Mouse (Mus musculus) cerebellum, adult 2 months (tissue): ENCODE results near the gene Sdr9c7. TPM values are rescaled to one million over a fixed set of nuclear protein-coding genes. Genes with fewer than 3 reads are reported as not detected.

Source experiments
- DNase-seq, 2 experiments: peaks; one replicate each; pipeline ENCODE4 v3.0.0; 2021
- H3K27ac ChIP-seq: fragments of 200-500 bp; 2 replicates; pipeline ENCODE4 v1.5.1; 2012; ENCODE audit warnings: low read length, control low read depth, inconsistent platforms; ENCODE audit not compliant: insufficient read depth
- H3K27me3 ChIP-seq: fragments of 200-500 bp; 2 replicates; pipeline ENCODE4 v1.6.1; 2012; ENCODE audit warnings: inconsistent platforms, mild to moderate bottlenecking, low read length, moderate library complexity; ENCODE audit not compliant: control insufficient read depth, insufficient read depth
- H3K4me1 ChIP-seq: fragments of 200-500 bp; 2 replicates; pipeline ENCODE4 v1.6.1; 2011; ENCODE audit warnings: low read length; ENCODE audit not compliant: control insufficient read depth, insufficient read depth
- H3K4me3 ChIP-seq: fragments of 200-500 bp; replicated peaks from 2 replicates; pipeline ENCODE3; 2011; ENCODE audit warnings: mild to moderate bottlenecking, low read depth, low read length, control low read depth; ENCODE audit not compliant: insufficient read depth
- CTCF ChIP-seq: fragments of 200-500 bp; IDR thresholded peaks from 2 replicates; pipeline ENCODE4 v1.5.1; 2011; ENCODE audit warnings: low read depth, mild to moderate bottlenecking, control low read depth, low read length, moderate library complexity, borderline replicate concordance; ENCODE audit not compliant: insufficient read depth
- POLR2A ChIP-seq: fragments of 200-500 bp; IDR thresholded peaks from 2 replicates; pipeline ENCODE4 v1.6.1; 2011; ENCODE audit warnings: low read length, control low read depth, borderline replicate concordance; ENCODE audit not compliant: insufficient read depth
- WGBS: fragments of 180-500 bp; shearing (Covaris S2); methylation state at CpG from one replicate; pipeline ENCODE4 v1.1.7; 2018; 5-methylcytosine and 5-hydroxymethylcytosine counted together
- polyA plus RNA-seq: library from polyadenylated mRNA; depleted of rRNA; stranded (reverse); fragments of >200 nt; gene quantifications from 2 replicates; pipeline ENCODE4 v1.2.3, GENCODE M21; 2012; rRNA removed

Sdr9c7 gene
- polyA plus RNA-seq = 0.13 TPM in 1 of 2 replicates, not detected in the other

- Histone ChIP-seq H3K4me3 (no peak within 1 kb of the TSS), H3K27me3 (no peaks in the 10 kb centered on the region), H3K4me1 (no peaks in the 10 kb centered on the region), H3K27ac (no peak within 1 kb of the TSS)
- no peak for DNase-seq
- TF ChIP-seq POLR2A (no peak), CTCF (no peak)
- WGBS = 84% methylated on average over 2 of the region's 2 CpGs
Measured at GRCm38 (mm10) chr10:127898218-127898617, at the start of gene Sdr9c7. Gene Sdr9c7 (plus strand): TSS chr10:127898518.

DNA sequence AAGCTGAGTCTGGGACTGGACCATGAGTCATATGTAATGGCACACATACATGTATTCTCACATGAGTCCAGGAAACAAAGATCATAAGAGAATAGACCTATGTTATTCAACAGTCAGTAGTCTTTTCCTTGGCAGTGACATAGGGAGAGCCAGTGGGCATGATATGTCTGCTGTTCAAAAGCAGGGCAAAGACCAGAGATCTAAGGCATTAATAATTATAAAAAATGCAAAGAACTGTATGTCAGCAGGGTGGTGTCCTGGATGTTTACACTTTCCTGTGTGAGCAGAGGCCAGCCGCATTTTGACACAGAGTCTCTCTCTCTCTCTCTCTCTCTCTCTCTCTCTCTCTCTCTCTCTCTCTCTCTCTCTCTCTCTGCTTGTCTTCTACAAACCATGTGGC, 48.7 kb upstream of the Sdr9c7 start, which contains the start of gene Rdh19:
Gene Rdh19 (plus strand): TSS at position 301 of the 400 bp plus-strand sequence.
- WGBS = 64% methylated on average over 1 of the region's 1 CpGs
- no peak for DNase-seq
- Histone ChIP-seq H3K4me1 (no peaks in the 10 kb centered on the region), H3K4me3 (no peak within 1 kb of the TSS), H3K27ac (no peak within 1 kb of the TSS), H3K27me3 (no peaks in the 10 kb centered on the region)
- TF ChIP-seq POLR2A (no peak), CTCF (no peak)

GRCm38 (mm10) chr10:127856376-127856775, 41.9 kb upstream of the Sdr9c7 start:
- DNase-seq = peak; percentile 39 to 74
- Histone ChIP-seq H3K27ac (no peak overlapping the region), H3K4me3 (no peak overlapping the region), H3K27me3 (no peaks in the 10 kb centered on the region), H3K4me1 (no peaks in the 10 kb centered on the region)
- no peak for TF ChIP-seq POLR2A

- Histone ChIP-seq H3K27ac (no peak overlapping the region), H3K4me3 (no peak overlapping the region), H3K27me3 (no peaks in the 10 kb centered on the region), H3K4me1 (no peaks in the 10 kb centered on the region)
- TF ChIP-seq POLR2A (no peak), CTCF (no peak)
- DNase-seq = no peak
Measured at GRCm38 (mm10) chr10:127864931-127865330, 33.4 kb upstream of the Sdr9c7 start.

DNA sequence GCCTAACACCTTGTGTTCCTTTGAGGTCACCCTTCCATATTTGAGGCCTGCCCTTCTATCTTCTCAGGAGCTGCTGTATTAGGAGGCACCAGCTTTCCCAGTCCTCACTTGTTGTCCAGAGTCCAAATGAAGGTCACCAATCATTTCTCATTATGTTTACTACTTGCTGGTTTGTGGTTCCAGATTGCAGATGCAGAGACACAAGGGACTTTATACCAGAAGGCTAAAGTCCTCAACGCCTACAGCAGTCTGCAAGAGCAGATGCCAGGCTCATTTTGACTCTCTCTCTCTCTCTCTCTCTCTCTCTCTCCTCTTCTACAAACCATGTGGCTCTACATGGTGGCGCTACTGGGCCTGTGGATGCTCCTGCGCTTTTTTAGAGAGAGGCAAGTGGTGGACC, 32.1 kb upstream of the Sdr9c7 start, which contains the start of gene Rdh16f2:
Gene Rdh16f2 (plus strand): TSS at position 243 of the 400 bp plus-strand sequence.
- Histone ChIP-seq H3K27me3 (no peaks in the 10 kb centered on the region), H3K4me3 (no peak within 1 kb of the TSS), H3K4me1 (no peaks in the 10 kb centered on the region), H3K27ac (no peak within 1 kb of the TSS)
- DNase-seq = no peak
- WGBS = 77% methylated on average over 3 of the region's 3 CpGs
- TF ChIP-seq CTCF (no peak), POLR2A (no peak)

DNA sequence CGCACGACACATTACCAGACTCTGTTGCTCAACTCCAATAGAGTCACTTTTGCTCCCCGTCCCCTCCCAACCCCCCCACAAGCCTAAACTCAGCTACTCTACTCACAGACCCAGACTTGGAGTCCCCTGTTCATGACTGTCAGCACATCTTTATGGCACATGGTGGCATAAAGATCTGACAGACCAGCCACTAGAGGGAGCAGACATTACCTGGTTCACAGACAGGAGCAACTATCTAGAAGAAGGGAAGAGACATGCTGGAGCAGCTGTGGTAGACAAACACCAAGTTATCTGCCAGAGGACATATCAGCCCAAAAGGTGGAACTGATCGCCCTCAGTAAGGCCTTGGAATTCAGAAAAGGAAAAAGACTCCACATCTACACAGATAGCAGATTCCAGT, 25.8 kb upstream of the Sdr9c7 start:
- DNase-seq = no peak
- WGBS = 79% methylated on average over 4 of the region's 4 CpGs
- TF ChIP-seq CTCF (no peak), POLR2A (no peak)

GRCm38 (mm10) chr10:127877681-127878080, 20.6 kb upstream of the Sdr9c7 start:
- Histone ChIP-seq H3K4me1 (no peaks in the 10 kb centered on the region), H3K4me3 (no peak overlapping the region), H3K27me3 (no peaks in the 10 kb centered on the region), H3K27ac (no peak overlapping the region)
- WGBS = 65% methylated on average over 2 of the region's 2 CpGs
- TF ChIP-seq POLR2A (no peak), CTCF (no peak)
- no peak for DNase-seq

More for the DNA sequence above, 25.8 kb upstream of the Sdr9c7 start:
- no peak overlapping the region for H3K4me3 ChIP-seq
- no peak overlapping the region for H3K27ac ChIP-seq
- no peaks in the 10 kb centered on the region for H3K4me1 ChIP-seq
- H3K27me3 ChIP-seq = no peaks in the 10 kb centered on the region

GRCm38 (mm10) chr10:127878262-127879057, 19.9 kb upstream of the Sdr9c7 start:
- TF ChIP-seq POLR2A (no peak), CTCF (no peak)

More at GRCm38 (mm10) chr10:127878262-127879057, 19.9 kb upstream of the Sdr9c7 start:
- WGBS = 76% methylated on average over 3 of the region's 3 CpGs
- H3K4me3 ChIP-seq = no peak overlapping the region
- no peak for DNase-seq
- H3K27ac ChIP-seq = no peak overlapping the region
- H3K4me1 ChIP-seq = no peaks in the 10 kb centered on the region
- H3K27me3 ChIP-seq = no peaks in the 10 kb centered on the region
